Mouse (Mus musculus) R1 (cell line): ENCODE measurements around the gene Golm1.
"Not testable (repeated sequence)": the region's sequence is repeated elsewhere in the genome, so short reads cannot be mapped to it uniquely, and the experiment has no call there.

ENCODE experiments used
- DNase-seq: peaks from one replicate; pipeline ENCODE4 v3.0.0-alpha.2; 2018; ENCODE audit warnings: low read depth, low spot score

The Golm1 gene

DNA sequence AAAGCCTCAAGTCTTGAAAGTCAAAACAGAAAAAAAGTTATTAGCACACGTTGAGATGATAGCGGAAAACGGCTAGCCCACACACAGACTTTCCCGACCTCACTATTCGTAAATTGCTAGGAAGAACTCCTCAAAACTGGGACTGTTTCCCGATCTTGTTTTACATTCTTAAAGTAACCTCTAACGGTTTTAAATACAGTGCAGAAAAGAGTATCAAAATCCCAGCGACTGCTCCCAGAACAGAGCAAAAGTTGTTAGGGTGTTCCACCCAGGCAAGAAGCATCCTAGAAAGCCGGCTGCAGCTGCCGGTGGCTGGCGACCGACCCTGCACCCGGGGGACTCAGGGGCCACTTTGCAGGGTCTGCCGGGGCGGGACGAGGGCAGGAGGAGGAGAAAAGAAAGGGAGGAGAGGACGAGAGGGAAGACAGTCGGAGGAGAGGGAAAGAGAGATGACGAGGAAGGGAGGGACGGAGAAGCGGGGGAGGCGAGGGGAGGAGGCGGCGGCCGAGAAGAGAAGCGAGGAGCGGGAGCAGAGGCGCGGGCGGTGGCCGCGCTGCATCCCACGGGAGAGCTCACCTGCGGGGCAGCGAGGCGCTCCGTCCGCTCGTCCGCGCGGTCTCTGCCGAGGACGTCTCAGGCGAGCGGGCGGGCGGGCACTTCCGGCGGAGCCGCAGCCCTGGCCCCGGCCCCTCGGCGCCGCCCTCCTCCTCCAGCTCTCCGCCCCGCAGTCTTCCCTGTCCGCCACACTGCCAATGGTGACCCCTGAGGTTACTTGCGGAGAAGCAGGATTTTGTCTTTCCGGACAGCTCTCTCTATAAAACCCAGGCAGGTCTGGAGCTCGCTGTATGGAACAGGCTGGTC, at the start of gene Golm1:
Golm1 (minus strand) TSS at position 661 of the 861 bp plus-strand sequence.
- peak; percentile 74 for DNase-seq

DNA sequence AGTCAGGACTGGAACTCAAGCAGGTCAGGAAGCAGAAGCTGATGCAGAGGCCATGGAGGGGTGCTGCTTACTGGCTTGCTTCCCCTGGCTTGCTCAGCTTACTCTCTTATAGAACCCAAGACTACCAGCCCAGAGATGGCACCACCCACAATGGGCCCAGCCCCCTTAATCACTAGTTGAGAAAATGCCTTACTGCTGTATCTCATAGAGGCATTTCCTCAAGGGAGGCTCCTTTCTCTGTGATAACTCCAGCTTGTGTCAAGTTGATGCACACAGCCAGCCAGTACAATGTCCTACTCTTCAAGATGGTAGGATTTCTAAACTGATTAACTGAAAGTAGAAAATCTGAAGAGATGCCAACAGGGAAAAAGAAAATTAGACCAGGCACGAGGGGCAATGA, 46.5 kb upstream of the Golm1 start:
- not testable (repeated sequence) for DNase-seq

DNA sequence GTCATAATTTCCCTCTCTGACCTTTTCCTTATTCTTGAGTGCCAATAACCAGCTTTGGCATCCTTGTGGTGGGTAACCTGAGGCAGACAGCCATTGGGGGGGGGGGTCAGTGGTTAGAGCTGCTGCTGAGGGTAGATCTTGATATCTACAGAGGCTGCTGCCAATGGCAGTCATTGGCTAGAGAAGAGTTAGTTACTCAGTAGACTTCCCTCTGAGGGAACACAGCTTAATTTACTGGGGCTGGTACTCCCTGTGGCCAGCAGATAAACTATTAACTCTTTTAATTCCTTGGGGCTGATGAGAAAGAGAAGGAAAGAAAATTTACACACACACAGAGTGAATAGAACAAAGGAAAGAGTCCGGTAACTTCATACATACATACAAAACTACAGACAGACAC, 43.9 kb upstream of the Golm1 start:
- no peak for DNase-seq

DNA sequence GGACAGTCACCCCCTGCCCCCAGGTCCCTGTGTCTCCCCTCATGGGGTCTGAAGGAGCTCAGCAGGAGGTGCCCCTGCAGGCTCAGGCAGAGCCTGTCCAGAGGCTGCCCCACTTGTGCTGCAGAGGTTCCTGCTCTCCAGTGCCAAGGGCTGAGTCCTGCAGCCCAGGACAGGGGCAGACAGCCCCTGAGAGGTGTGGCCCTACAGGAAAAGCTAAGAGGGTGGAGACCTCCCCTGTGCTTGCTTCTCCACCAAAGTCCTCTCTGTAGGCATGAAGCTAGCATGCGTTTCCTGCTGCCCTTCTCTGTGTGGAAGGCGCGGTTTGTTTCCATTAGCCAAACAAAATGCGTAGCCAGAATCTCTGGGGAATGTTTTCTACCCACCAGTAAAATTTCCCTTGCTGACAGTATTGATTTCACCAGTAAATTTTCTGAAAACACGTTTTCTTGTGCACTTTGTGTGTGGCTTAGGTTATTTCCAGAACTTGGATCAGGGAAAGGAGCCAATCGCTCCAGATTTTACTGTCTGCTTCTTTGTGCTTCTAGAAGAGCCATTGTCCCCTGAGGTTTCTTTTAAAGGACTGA, 43.3 kb upstream of the Golm1 start:
- not testable (repeated sequence) for DNase-seq

DNA sequence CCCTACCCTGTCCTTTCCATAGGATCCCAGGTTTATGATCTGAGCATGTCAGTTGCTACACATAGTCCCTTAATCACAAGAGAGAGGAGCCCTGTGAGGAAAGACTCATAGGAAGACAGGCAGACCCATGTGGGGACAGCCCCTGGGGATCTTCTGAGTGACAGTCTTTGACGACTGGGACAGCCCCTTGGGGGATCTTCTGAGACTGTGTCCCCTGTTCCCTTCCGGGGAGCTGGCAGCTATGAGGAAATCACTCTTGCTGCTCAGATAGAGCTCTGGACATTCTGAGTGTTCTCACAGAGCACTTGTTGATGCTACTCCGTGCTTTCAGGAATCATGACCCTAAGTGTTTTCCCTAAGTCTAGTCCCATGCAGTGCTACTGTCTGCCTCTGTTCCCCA, 38.1 kb upstream of the Golm1 start:
- no peak for DNase-seq

DNA sequence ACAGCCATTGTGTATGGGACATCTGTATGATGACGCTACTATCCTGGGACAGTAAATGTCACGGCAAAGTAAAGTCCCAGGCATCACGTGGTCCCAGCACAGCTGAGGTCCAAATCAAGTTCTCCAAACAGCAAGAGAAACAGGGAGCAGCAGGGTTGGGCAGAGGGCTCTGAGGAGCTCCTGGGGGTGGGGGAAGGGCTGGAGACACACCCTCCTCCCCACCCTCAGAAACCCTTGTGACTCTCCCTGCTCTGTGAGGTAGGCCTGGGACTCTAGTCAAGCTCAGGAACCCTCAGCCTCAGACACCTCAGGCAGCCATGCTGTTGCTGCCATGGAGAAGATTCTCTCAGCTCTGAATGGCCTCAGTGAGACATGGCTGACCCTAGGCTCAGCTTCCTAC, 36.4 kb upstream of the Golm1 start, which contains the start of gene Spata31d1b:
Spata31d1b (plus strand) TSS at position 301 of the 400 bp plus-strand sequence.
- peak; percentile 37 for DNase-seq

DNA sequence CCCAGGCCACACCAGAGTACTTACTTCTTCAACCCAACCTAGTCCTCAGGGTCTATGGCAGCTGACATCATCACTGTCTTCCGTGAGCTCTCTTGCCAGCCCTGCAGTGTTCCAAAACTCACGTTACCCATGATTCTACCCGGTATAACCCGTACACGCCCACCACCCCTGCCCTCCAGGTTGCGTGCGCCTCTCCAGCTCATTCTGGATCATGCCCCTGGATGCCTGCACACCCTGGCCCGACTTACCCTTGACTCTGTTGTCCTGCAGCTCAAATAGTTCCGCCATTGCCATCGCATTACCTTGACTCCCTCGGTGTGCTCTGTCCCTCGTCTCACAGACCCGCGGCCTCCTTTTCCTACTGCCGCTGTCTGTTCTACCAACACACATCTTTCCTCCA, 34.6 kb upstream of the Golm1 start, which contains the start of gene Spata31d1a:
Spata31d1a (minus strand) TSS at position 101 of the 400 bp plus-strand sequence.
- DNase-seq, result peak; percentile 42

DNA sequence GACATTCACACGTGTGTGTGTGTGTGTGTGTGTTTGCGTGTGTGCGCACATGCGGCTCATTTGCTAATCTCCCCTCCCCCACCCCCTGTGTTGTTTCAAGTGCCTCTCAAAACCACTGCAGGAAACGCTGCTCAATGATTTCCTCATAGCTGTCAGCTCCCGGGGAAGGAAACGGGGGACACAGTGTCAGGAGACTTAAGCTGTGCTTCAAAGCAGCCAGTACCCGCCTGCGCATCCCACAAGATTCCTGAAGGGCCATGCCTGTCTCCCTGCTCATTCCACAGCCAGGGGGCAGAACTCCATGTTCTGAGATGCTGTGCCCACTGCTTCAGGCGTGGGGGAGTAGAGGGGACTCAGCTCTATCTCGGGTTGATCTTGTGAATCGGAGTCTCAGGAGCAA, 29.0 kb upstream of the Golm1 start:
- DNase-seq, result peak; percentile 48

DNA sequence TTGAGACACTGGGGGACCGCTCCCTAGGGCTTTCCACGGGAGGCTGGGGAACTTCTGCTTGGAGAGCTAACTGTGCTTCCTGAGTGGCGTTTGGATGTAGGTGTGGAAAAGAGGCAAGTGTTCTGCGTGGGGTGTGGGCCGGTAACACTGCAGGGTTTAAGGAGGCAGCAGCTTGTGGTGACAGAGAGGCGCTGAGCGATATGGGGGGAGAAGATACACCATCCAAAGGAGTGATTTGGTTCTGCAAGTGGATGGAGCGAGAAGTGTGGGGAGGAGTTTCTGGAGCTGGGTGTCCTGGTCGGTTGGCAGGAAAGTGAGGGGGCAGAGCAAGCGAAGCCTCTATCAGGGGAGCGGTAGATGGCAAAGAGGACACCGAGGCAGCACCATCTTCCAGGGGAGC, 27.9 kb upstream of the Golm1 start:
- no peak for DNase-seq

DNA sequence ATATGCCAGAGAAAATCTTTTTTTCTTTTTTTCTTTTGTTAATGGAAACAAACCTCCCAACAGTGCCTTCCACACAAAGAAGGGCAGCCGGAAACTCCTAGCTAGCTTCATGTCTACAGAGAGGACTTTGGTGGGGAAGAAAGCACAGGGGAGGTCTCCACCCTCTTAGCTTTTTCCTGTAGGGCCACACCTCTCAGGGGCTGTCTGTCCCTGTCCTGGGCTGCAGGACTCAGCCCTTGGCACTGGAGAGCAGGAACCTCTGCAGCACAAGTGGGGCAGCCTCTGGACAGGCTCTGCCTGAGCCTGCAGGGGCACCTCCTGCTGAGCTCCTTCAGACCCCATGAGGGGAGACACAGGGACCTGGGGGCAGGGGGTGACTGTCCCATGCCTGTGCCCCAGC, 24.5 kb upstream of the Golm1 start:
- DNase-seq, result not testable (repeated sequence)

DNA sequence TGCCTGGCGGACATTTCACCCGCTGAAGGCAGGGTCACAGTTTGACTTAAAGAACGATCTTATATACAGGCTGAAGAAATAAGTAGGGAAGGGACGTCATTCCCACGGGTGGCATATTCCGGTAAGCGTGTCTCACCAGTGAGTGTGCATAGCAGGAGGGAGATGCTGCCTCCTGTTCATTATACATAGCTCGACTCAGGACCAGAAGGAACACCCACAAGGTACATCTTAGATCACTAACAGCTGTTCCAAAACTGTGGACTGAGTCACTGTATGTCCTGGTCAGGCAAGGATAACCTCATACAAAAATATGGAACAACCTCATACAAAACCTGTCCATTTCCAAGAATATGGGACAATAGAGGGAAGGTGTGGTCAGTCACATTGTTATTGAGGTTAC, 23.5 kb upstream of the Golm1 start:
- no peak for DNase-seq

DNA sequence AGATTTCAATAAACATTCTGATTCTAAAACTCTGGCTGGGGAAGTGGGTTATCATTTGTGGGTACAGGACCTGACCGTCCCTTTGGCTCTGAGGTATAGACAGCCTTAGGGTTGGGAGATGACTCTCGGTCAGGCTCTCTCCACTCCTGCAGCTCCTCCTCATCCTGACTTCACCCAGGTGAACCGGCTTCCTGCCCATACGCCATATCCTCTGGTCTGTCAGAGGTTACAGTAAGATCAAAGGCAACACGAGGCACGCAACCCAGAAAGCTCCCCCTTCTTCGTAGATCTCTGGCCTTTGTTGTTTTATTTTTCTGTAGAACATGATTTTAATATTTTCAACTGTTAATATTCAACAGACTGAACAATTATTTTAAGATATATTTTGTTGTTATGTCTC, 20.2 kb upstream of the Golm1 start:
- DNase-seq, result no peak

DNA sequence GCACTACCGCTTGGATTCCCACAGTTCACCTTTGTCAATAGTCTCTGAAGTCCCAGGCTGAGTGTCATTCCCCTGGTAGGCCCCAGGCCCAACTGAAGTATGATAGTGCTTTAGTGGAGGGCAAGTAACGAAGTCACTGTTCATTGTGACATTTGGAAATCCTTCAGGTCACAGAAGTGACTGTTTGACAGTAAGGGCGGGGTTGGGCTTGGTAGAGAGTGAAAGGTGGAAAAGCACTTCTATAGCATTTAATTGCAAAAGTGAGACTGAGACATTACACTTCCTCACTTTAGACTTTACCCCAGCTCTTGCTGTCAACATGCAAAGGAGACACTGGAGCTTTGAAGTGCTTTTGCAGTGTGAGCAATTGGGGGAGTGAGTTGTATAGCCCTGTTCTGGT, 18.4 kb upstream of the Golm1 start, which contains the start of gene 4921517D22Rik:
4921517D22Rik (minus strand) TSS at position 101 of the 400 bp plus-strand sequence.
- no peak for DNase-seq

DNA sequence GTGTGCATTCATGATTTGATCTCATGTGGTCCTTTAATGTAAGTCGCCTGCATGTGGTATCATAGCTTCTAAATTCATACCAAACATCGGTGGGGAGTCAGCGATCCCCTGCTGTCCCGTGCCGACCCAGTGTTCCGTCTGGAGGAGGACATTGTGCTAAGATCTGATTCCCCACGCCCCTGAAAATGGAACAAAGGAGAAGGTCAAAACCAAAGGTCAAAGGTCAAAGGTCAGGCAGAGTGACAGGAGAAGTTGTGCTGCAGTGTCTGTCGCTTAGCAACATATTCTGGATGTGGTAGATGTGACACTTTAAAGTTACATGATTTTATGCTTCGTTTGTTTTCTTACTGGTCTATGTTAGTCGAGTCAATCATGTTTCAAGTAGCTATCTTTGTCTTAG, 15.9 kb upstream of the Golm1 start:
- DNase-seq, result peak; percentile 89

DNA sequence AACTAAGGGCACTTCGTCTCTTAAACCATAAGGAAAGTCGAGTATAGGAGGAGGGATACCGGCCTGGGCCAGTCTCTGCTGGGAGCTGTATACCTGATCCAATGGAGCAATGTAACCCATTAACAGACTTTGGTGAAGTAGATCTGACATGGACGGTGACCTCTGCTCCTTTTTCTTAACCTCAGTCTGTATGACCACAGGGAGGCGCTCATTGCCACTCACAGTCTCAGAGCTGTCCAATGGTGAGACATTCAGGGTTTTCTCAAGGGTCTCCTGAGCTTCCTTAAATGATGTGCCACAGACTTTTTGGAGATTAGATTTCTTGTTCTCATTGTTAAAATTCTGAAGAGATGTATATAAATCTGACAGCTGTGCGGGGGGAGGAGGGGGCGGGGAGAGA, 15.0 kb upstream of the Golm1 start:
- peak; percentile 67 for DNase-seq

DNA sequence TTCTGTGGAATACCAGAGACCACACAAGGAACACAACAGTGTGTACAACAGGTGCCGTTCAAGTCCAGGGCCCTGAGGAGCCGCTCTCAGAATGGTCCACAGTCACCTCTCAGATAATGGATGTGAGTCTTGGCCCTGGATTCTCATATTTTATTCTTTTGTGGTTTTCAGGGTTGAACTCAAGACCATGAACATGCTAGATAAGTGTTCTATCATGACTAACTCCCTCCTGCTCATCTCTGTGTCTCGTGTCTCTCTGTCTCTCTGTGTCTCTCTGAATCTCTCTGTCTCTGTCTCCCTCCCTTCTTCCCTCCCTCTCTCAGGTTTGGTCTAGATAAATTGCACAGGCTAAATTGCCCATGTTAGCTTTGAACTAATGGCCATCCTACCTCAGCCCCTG, 14.2 kb upstream of the Golm1 start:
- no peak for DNase-seq

DNA sequence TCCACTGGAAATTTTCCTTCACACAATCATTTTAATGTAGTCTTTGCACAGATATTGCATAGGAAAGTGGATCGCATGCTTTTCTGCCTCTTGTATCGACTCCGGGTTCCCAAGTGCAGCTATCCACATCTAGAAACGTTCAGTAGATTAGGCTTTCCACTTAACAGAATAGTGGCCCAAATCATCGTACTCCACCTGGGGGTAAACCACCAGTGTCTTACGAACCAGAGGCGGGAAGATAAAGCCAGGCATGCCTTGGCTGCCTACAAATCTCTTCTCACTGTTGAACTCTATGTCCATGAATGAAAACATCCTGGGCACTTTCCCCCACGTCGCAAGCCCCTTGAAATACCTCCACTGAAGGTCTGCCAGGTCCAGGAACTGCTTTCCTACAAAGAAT, 13.7 kb upstream of the Golm1 start:
- DNase-seq, result no peak

DNA sequence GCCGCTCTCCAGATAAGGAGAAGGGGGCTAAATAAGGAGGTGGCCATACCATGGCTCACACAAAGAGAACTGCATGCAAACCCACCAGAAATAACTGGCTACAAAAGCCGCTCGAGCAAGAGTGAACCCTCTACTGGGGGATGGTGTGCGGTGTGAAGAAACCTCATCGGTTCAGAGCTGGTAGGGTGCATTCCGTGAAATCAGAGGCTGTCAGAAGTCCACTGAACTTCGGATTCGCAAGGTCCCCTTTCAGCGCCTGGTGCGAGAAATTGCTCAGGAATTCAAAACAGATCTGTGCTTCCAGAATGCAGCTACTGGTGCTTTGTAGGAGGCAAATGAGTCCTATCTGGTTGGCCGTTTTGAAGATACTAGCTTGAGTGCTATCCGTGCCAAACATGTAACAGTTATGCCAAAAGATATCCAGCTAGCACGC, 12.7 kb upstream of the Golm1 start:
- no peak for DNase-seq

DNA sequence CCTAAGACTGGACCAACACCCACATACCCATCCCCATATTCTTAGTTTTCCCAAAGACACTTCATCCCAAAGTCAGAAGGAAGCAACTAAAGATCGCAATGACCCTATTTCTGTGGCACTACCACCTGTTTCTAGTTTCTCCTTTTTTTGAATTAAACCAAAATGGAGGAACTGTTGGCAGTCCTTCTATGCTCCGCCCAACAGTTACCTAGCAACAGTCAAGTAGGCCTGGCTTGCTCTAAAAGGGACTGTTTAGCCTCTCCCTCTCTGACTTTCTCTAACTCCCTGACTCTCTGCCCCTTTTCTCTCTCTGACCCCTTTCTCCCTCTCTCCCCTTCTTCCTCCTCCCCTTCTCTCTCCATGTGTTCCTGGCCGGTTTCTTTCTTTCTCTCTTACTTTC, 9.6 kb upstream of the Golm1 start:
- DNase-seq, result peak; percentile 86

DNA sequence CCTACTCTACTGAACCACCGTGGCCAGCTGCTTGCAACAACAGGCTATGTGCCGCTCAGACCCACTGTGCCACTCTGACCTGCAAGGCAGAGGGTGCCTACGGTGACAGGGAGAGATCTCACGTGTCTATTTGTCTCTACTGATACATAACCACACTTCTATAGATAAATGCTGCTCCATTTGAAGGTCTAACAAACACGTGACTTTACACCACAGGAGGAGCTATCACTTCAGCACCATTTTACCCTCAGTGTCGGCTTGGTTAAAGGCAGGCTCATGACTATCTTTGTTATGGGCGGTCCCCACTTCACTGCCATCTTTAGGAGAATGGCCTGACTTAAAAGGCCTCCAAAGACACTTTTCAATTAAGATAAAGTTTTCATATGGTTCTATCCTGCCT, 7.0 kb upstream of the Golm1 start:
- DNase-seq, result peak; percentile 83

DNA sequence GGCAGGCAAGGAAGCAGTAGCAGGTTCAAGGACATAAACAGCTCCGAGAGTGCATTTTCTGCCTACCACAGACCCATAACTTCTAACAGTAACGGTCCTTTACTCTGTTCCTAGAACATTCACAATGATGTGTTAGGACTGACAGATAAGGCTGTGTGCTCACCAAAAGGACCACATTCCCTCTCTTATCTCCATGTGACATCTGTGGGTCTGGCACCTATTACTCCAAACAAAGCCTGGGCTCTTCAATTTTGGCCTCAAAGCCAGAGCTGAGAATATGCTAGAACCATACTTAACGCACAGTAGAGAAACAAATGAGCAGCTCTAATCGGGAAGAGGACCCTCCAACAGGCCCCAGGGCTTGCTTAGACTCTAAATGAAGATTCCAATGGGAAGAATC, 4.3 kb upstream of the Golm1 start:
- DNase-seq, result peak; percentile 28

DNA sequence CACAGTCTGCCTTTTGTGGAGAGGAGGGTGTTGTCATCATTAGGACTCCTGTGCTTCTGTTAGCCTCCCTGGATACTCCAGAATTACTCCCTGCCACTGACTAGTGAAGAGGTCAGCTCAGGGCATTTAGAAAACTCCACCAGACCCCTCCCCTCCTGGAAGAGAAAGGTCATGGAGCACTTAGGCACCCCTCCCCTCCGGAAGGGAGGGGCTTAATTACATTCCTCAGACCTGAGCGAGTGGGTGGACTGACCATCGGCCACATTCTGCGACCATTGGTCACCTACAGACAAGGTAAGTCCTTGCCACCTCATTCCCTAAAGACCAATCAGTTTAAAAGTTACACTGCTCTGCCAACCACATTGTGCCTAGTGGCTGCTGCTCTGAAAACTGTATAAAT, 3.7 kb upstream of the Golm1 start:
- DNase-seq, result peak; percentile 89
